Mouse (Mus musculus): ENCODE measurements around the gene Csnk2b.

DNA sequence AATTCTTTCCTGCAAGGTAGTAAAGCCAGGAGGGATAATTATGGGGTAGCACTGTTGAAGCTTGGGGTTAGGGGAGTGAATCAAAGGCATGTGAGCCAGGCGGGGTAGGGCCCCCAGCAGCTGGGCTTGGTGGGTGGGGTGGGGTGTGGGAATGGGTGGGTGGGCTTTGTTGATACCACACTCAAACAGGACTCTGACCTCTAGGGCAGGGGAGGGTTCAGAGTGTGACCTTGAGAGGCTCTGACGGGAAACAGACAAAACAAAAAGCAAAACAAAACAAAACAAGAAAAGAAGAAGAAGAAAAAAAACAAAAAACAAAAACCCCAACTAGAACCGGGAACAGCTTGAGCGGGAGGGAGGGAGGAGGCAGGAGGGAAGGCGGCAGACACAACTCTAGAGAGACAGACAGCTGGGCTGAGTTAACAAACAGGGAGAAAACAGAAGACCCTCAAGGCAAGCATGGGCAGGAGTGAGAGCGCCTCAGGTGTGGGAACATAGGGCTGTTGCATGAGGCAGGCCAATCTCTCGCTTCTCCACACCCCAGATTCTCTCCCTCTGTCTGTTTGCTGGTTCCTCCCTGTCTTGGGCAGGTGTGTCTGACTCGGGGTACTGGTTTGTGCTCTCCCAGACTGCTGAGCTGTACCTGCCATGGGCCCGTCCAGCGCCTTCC, 45.2 kb downstream of the Csnk2b start, which contains the start of gene Ly6g6e:
- TF ChIP-seq CTCF (IDR thresholded peaks at IDR 0.05; ENCODE audit: borderline replicate concordance, control insufficient read depth, extremely low read depth, insufficient read depth, low read length, poor library complexity) (no peak), POLR2A (IDR thresholded peaks at IDR 0.05; ENCODE audit: control insufficient read depth, extremely low read depth, insufficient read depth, low read length, poor library complexity) (no peak)
